Mouse (Mus musculus) MEL (cell line): ENCODE results near the gene Soga1. TPM values are rescaled to one million over a fixed set of nuclear protein-coding genes. Genes with fewer than 3 reads are reported as not detected.

ENCODE experiments used
- DNase-seq: peaks from one replicate; pipeline ENCODE4 v3.0.0; 2011; ENCODE audit warnings: low read depth, low spot score
- H3K27ac ChIP-seq: 2 replicates; pipeline ENCODE4 v1.5.1; 2012; ENCODE audit warnings: low read depth, mild to moderate bottlenecking, control low read depth, low read length, moderate library complexity; ENCODE audit not compliant: control insufficient read depth
- H3K27me3 ChIP-seq, 2 experiments: fragments of 150-350 bp in 1 of 2; sonication (generic) in 1 of 2; 2 replicates each; pipeline ENCODE4 v1.6.1; 2012; ENCODE audit warnings: low read length in 2 of 2, mild to moderate bottlenecking in 2 of 2, improper control_type of control experiment in 1 of 2, moderate library complexity in 1 of 2; ENCODE audit not compliant: insufficient read depth in 2 of 2, control insufficient read depth in 1 of 2
- H3K36me3 ChIP-seq, 2 experiments: 2 replicates each; pipeline ENCODE4 v1.6.1; 2012 to 2014; ENCODE audit warnings: low read length in 2 of 2, improper control_type of control experiment in 1 of 2, inconsistent platforms in 1 of 2, mild to moderate bottlenecking in 1 of 2; ENCODE audit not compliant: insufficient read depth in 2 of 2, control insufficient read depth in 1 of 2
- H3K4me1 ChIP-seq, 2 experiments: fragments of 150-350 bp in 1 of 2; sonication (generic) in 1 of 2; 2 replicates each; pipeline ENCODE4 v1.6.1; 2012; ENCODE audit warnings: low read length in 2 of 2, improper control_type of control experiment in 1 of 2, mild to moderate bottlenecking in 1 of 2; ENCODE audit not compliant: insufficient read depth in 2 of 2, control insufficient read depth in 1 of 2
- H3K4me3 ChIP-seq, 2 experiments: fragments of 150-350 bp in 1 of 2; sonication (generic) in 1 of 2; 2 replicates each; pipeline ENCODE4 v1.5.1; 2012; ENCODE audit warnings: low read depth in 2 of 2, low read length in 2 of 2, mild to moderate bottlenecking in 2 of 2, moderate library complexity in 2 of 2, control low read depth in 1 of 2, improper control_type of control experiment in 1 of 2; ENCODE audit not compliant: control insufficient read depth in 1 of 2, insufficient read depth in 1 of 2
- H3K79me2 ChIP-seq: 2 replicates; pipeline ENCODE4 v1.6.1; 2012; ENCODE audit warnings: mild to moderate bottlenecking, low read length, moderate library complexity; ENCODE audit not compliant: control insufficient read depth, poor library complexity, insufficient read depth
- H3K9ac ChIP-seq: 2 replicates; pipeline ENCODE4 v1.6.1; 2012; ENCODE audit warnings: low read depth, mild to moderate bottlenecking, control low read depth, low read length, moderate library complexity; ENCODE audit not compliant: control insufficient read depth, poor library complexity, severe bottlenecking
- H3K9me3 ChIP-seq: fragments of 150-350 bp; sonication (generic); replicated peaks from 2 replicates; pipeline ENCODE4 v1.6.1; 2012; ENCODE audit warnings: mild to moderate bottlenecking, low read length, improper control_type of control experiment, moderate library complexity; ENCODE audit not compliant: insufficient read depth
- BHLHE40 ChIP-seq: IDR thresholded peaks from 2 replicates; pipeline ENCODE4 v1.6.1; 2012; ENCODE audit warnings: low read depth, mild to moderate bottlenecking, inconsistent platforms, low read length, improper control_type of control experiment, borderline replicate concordance
- CHD2 ChIP-seq: IDR thresholded peaks from 2 replicates; pipeline ENCODE4 v1.6.1; 2011; ENCODE audit warnings: low read length, improper control_type of control experiment
- ETS1 ChIP-seq: IDR thresholded peaks from 2 replicates; pipeline ENCODE4 v1.6.1; 2012; ENCODE audit warnings: low read depth, mild to moderate bottlenecking, inconsistent platforms, low read length, improper control_type of control experiment, moderate library complexity
- GABPA ChIP-seq: IDR thresholded peaks from 2 replicates; pipeline ENCODE4 v1.6.1; 2012; ENCODE audit warnings: low read depth, mild to moderate bottlenecking, inconsistent platforms, low read length, improper control_type of control experiment, moderate library complexity
- KAT2A ChIP-seq: conservative IDR thresholded peaks from 2 replicates; pipeline ENCODE4 v1.6.1; 2012; ENCODE audit warnings: low read depth, low read length, improper control_type of control experiment, inconsistent platforms
- MAX ChIP-seq: IDR thresholded peaks from 2 replicates; pipeline ENCODE4 v1.6.1; 2011; ENCODE audit warnings: low read length, improper control_type of control experiment
- MEF2A ChIP-seq: IDR thresholded peaks from 2 replicates; pipeline ENCODE4 v1.6.1; 2014; ENCODE audit warnings: low read depth, mild to moderate bottlenecking, inconsistent platforms, low read length, improper control_type of control experiment; ENCODE audit not compliant: poor library complexity, insufficient replicate concordance, severe bottlenecking; ENCODE audit errors: extremely low read depth
- MXI1 ChIP-seq: IDR thresholded peaks from 2 replicates; pipeline ENCODE4 v1.6.1; 2011; ENCODE audit warnings: mild to moderate bottlenecking, low read depth, low read length, improper control_type of control experiment
- MYB ChIP-seq: IDR thresholded peaks from 2 replicates; pipeline ENCODE4 v1.6.1; 2011; ENCODE audit warnings: mild to moderate bottlenecking, low read depth, low read length, improper control_type of control experiment
- MYC ChIP-seq: IDR thresholded peaks from 2 replicates; pipeline ENCODE4 v1.6.1; 2011; ENCODE audit warnings: low read depth, mild to moderate bottlenecking, low read length, improper control_type of control experiment, moderate library complexity
- NRF1 ChIP-seq: IDR thresholded peaks from 2 replicates; pipeline ENCODE4 v1.6.1; 2014; ENCODE audit warnings: low read depth, mild to moderate bottlenecking, inconsistent platforms, low read length, improper control_type of control experiment, moderate library complexity; ENCODE audit not compliant: poor library complexity, insufficient read depth, severe bottlenecking
- RCOR1 ChIP-seq: IDR thresholded peaks from 2 replicates; pipeline ENCODE4 v1.6.1; 2012; ENCODE audit warnings: low read depth, mild to moderate bottlenecking, inconsistent platforms, low read length, improper control_type of control experiment
- SIN3A ChIP-seq: IDR thresholded peaks from 2 replicates; pipeline ENCODE4 v1.6.1; 2012; ENCODE audit warnings: low read length, improper control_type of control experiment, inconsistent platforms
- TCF12 ChIP-seq: IDR thresholded peaks from 2 replicates; pipeline ENCODE4 v1.6.1; 2014; ENCODE audit warnings: low read depth, mild to moderate bottlenecking, inconsistent platforms, low read length, improper control_type of control experiment, moderate library complexity
- USF1 ChIP-seq: IDR thresholded peaks from 2 replicates; pipeline ENCODE4 v1.6.1; 2014; ENCODE audit warnings: low read depth, mild to moderate bottlenecking, inconsistent platforms, low read length, improper control_type of control experiment, moderate library complexity
- USF2 ChIP-seq, 2 experiments: IDR thresholded peaks; 2 replicates each; pipeline ENCODE4 v1.6.1; 2011 to 2012; ENCODE audit warnings: improper control_type of control experiment in 2 of 2, low read length in 2 of 2, borderline replicate concordance in 1 of 2, inconsistent platforms in 1 of 2, low read depth in 1 of 2, mild to moderate bottlenecking in 1 of 2; ENCODE audit not compliant: insufficient read depth in 1 of 2
- ZC3H11A ChIP-seq: IDR thresholded peaks from 2 replicates; pipeline ENCODE4 v1.6.1; 2012; ENCODE audit warnings: low read depth, mild to moderate bottlenecking, inconsistent platforms, low read length, improper control_type of control experiment
- ZKSCAN1 ChIP-seq: IDR thresholded peaks from 2 replicates; pipeline ENCODE4 v1.6.1; 2012; ENCODE audit warnings: low read depth, mild to moderate bottlenecking, inconsistent platforms, low read length, improper control_type of control experiment, moderate library complexity
- ZMIZ1 ChIP-seq: IDR thresholded peaks from 2 replicates; pipeline ENCODE4 v1.6.1; 2012; ENCODE audit warnings: low read depth, mild to moderate bottlenecking, inconsistent platforms, low read length, improper control_type of control experiment, moderate library complexity
- ZNF384 ChIP-seq: IDR thresholded peaks from 2 replicates; pipeline ENCODE4 v1.6.1; 2012; ENCODE audit warnings: low read depth, mild to moderate bottlenecking, inconsistent platforms, low read length, improper control_type of control experiment
- polyA plus RNA-seq, 2 experiments: library from polyadenylated mRNA; stranded (reverse) in 1 of 2; unstranded in 1 of 2; fragments of >175 nt in 1 of 2; fragments of >200 nt in 1 of 2; gene quantifications; 2 replicates each; pipeline versions ENCODE4 v1.2.1 to v1.2.4; 2012; ENCODE audit warnings: low replicate concordance in 2 of 2, low read depth in 1 of 2; ENCODE audit not compliant: insufficient read length in 2 of 2, insufficient read depth in 1 of 2, missing spikeins in 1 of 2
- total RNA-seq: library from RNA; depleted of rRNA; stranded (reverse); fragments of 300-350 nt; gene quantifications from 2 replicates; pipeline ENCODE4 v1.2.3, GENCODE M21; 2012

Gene Soga1
- total and polyA plus RNA-seq, 3 experiments: 0.50 to 2.0 TPM; not detected in 1

DNA sequence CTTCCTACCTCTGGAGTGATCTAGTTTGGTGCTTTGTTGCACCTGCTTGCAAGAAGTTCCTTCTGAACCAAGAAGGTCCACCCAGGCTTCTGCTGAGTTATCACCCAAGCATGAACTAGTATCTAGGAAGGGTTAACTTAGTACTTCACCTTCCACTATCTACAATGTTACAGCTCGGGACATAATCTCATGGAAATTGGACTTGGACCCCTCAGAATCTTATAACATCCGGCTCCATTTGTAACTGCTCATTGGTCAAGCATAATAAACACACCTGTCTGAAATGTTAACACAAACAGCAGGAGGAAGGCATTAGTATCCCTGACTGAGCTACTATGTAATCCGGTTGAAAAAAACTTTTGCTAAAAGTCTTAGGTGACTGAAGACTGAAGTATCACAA lies 48.3 kb upstream of the Soga1 start:
- H3K27ac ChIP-seq: no peak overlapping the region
- no peak for DNase-seq
- H3K27me3 ChIP-seq: no peaks in the 10 kb centered on the region
- H3K79me2 ChIP-seq: peaks cover 5% of the 10 kb centered on the region
- no peaks in the 10 kb centered on the region for H3K9me3 ChIP-seq
- TF ChIP-seq MXI1 (no peak), MYB (no peak), ZKSCAN1 (no peak), RCOR1 (no peak), ETS1 (no peak), CHD2 (no peak), ZC3H11A (no peak)
- peaks cover 0 to 14% of the 10 kb centered on the region in 2 experiments; a peak in 2 of 4 replicates for H3K36me3 ChIP-seq
- H3K4me1 ChIP-seq: peaks cover 8 to 16% of the 10 kb centered on the region in 2 experiments
- no peak overlapping the region for H3K4me3 ChIP-seq
- H3K9ac ChIP-seq: no peak overlapping the region

DNA sequence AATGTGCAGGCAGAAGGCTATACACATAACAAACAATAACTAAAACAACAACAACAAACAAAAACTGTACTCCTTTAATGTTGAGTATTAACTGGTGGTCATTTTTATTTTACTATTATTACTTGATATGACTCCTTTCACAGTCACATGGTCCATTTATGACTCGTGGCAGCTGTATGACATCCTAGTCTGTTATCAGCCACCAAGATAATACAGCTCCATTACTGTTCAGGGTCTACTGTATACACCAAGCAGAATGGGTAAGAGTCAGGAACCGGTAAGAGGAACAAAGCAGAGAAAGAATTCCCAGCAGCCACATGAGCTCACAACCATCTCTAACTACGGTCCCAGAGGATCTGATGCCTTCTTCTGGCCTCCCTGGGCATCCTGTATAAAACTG lies 46.2 kb upstream of the Soga1 start:
- Histone ChIP-seq H3K9me3 (no peaks in the 10 kb centered on the region), H3K27ac (no peak overlapping the region), H3K79me2 (no peaks in the 10 kb centered on the region), H3K36me3 (peaks cover under 1 to 4% of the 10 kb centered on the region in 2 experiments; a peak in 2 of 4 replicates), H3K4me3 (no peak overlapping the region), H3K9ac (no peak overlapping the region), H3K4me1 (peaks cover under 1 to 5% of the 10 kb centered on the region in 2 experiments; a peak in 3 of 4 replicates), H3K27me3 (no peaks in the 10 kb centered on the region)
- DNase-seq: no peak
- TF ChIP-seq ZNF384 (no peak), USF1 (peak; percentile 59; the same call in 1 of the 2 replicates), ZMIZ1 (no peak), ETS1 (peak; percentile 37; the same call in 1 of the 2 replicates), SIN3A (no peak), USF2 (IDR thresholded peaks at IDR 0.05; ENCODE audit: borderline replicate concordance in 1 of 2, insufficient read depth in 1 of 2, low read depth in 1 of 2, low read length in 2 of 2) (no peak), NRF1 (no peak), KAT2A (no peak), GABPA (no peak), MXI1 (peak; percentile 51; the same call in 1 of the 2 replicates), RCOR1 (no peak), TCF12 (no peak), MAX (peak; percentile 31; the same call in 1 of the 2 replicates), BHLHE40 (no peak), MEF2A (no peak), MYC (no peak)
